Mouse (Mus musculus) kidney, embryonic 16.5 days (tissue): Measurements from ENCODE around the gene Olfr788. TPM values are rescaled to one million over a fixed set of nuclear protein-coding genes. Genes with fewer than 3 reads are reported as not detected.

Experiments
- ATAC-seq: fragments of 200-750 bp; cut with Nextera tagmentation; 2 replicates; pipeline ENCODE4 v1.8.0; 2017; ENCODE audit warnings: moderate TSS enrichment; ENCODE audit not compliant: low FRiP score, low TSS enrichment
- H3K27ac ChIP-seq: fragments of 300-500 bp; sonication (generic); 2 replicates; pipeline ENCODE4 v1.5.1; 2014; ENCODE audit warnings: low read length
- H3K27me3 ChIP-seq: fragments of 300-500 bp; sonication (generic); 2 replicates; pipeline ENCODE4 v1.6.1; 2014; ENCODE audit warnings: low read length, control low read depth, mixed read lengths; ENCODE audit not compliant: insufficient read depth
- H3K36me3 ChIP-seq: fragments of 300-500 bp; sonication (generic); 2 replicates; pipeline ENCODE4 v1.6.1; 2014; ENCODE audit warnings: low read length, control low read depth, mixed read lengths; ENCODE audit not compliant: insufficient read depth
- H3K4me1 ChIP-seq: fragments of 300-500 bp; sonication (generic); 2 replicates; pipeline ENCODE4 v1.6.1; 2014; ENCODE audit warnings: low read length, control low read depth, mixed read lengths; ENCODE audit not compliant: insufficient read depth
- H3K4me2 ChIP-seq: fragments of 300-500 bp; sonication (generic); replicated peaks from 2 replicates; pipeline ENCODE4 v1.6.1; 2014; ENCODE audit warnings: low read depth, low read length
- H3K4me3 ChIP-seq: fragments of 300-500 bp; sonication (generic); 2 replicates; pipeline ENCODE4 v1.5.1; 2014; ENCODE audit warnings: mild to moderate bottlenecking, low read length
- H3K9ac ChIP-seq: fragments of 300-500 bp; sonication (generic); replicated peaks from 2 replicates; pipeline ENCODE4 v1.6.1; 2014; ENCODE audit warnings: low read length
- H3K9me3 ChIP-seq: fragments of 300-500 bp; sonication (generic); 2 replicates; pipeline ENCODE4 v1.6.1; 2016; ENCODE audit warnings: low read length, control low read depth
- WGBS: fragments of 180-500 bp; shearing (Covaris S2); extraction: QIAGEN DNeasy Blood & Tissue Kit; methylation state at CpG from one replicate; pipeline ENCODE4 v1.1.7; 2014; 5-methylcytosine and 5-hydroxymethylcytosine counted together
- polyA plus RNA-seq: library from polyadenylated mRNA; unstranded; fragments of >200 nt; fragmentation: Nextera tagmentation; extraction: Ambion mirVana; gene quantifications from 2 replicates; pipeline ENCODE4 v1.2.1, GENCODE M21; 2015

The Olfr788 gene
- polyA plus RNA-seq: not detected in 2 replicates

- H3K4me1 ChIP-seq: no peaks in the 10 kb centered on the region
- no peaks in the 10 kb centered on the region for H3K36me3 ChIP-seq
- H3K9ac ChIP-seq: no peak within 1 kb of the TSS
- H3K4me3 ChIP-seq: no peak within 1 kb of the TSS
- H3K27ac ChIP-seq: no peak within 1 kb of the TSS
- H3K27me3 ChIP-seq: no peaks in the 10 kb centered on the region
- H3K4me2 ChIP-seq: no peak within 1 kb of the TSS
- no peak for ATAC-seq
- H3K9me3 ChIP-seq: no peaks in the 10 kb centered on the region
Observed at GRCm38 (mm10) chr10:129470698-129471097, at the start of gene Olfr788. Gene Olfr788, plus strand, starts transcription at chr10:129470998.

- H3K27me3 ChIP-seq: no peaks in the 10 kb centered on the region
- no peak within 1 kb of the TSS for H3K4me3 ChIP-seq
- no peaks in the 10 kb centered on the region for H3K9me3 ChIP-seq
- no peak for ATAC-seq
- no peaks in the 10 kb centered on the region for H3K4me1 ChIP-seq
- H3K4me2 ChIP-seq: no peak within 1 kb of the TSS
- H3K9ac ChIP-seq: no peak within 1 kb of the TSS
- no peak within 1 kb of the TSS for H3K27ac ChIP-seq
- H3K36me3 ChIP-seq: no peaks in the 10 kb centered on the region
Observed at GRCm38 (mm10) chr10:129427006-129427405, 43.8 kb upstream of the Olfr788 start, which contains the start of gene Olfr786. Gene Olfr786, plus strand, starts transcription at chr10:129427306.

- 81% methylated on average over 3 of the region's 3 CpGs for WGBS
- no peaks in the 10 kb centered on the region for H3K9me3 ChIP-seq
- no peaks in the 10 kb centered on the region for H3K27me3 ChIP-seq
- no peaks in the 10 kb centered on the region for H3K36me3 ChIP-seq
- no peak within 1 kb of the TSS for H3K4me3 ChIP-seq
- H3K27ac ChIP-seq: no peak within 1 kb of the TSS
- no peak within 1 kb of the TSS for H3K9ac ChIP-seq
- H3K4me2 ChIP-seq: no peak within 1 kb of the TSS
- ATAC-seq: no peak
- no peaks in the 10 kb centered on the region for H3K4me1 ChIP-seq
Observed at GRCm38 (mm10) chr10:129461562-129461961, 9.2 kb upstream of the Olfr788 start, which contains the start of gene Olfr787. Gene Olfr787, plus strand, starts transcription at chr10:129461862.

- WGBS: 74% methylated on average over 2 of the region's 2 CpGs
Observed at GRCm38 (mm10) chr10:129473256-129473655, 2.5 kb downstream of the Olfr788 start.

GRCm38 (mm10) chr10:129473723-129474122 lies 2.9 kb downstream of the Olfr788 start:
- Histone ChIP-seq H3K9me3 (no peaks in the 10 kb centered on the region), H3K36me3 (no peaks in the 10 kb centered on the region), H3K27me3 (no peaks in the 10 kb centered on the region), H3K9ac (no peak overlapping the region), H3K4me1 (no peaks in the 10 kb centered on the region), H3K4me2 (no peak overlapping the region), H3K27ac (no peak overlapping the region), H3K4me3 (no peak overlapping the region)
- no peak for ATAC-seq

More at GRCm38 (mm10) chr10:129473256-129473655, 2.5 kb downstream of the Olfr788 start:
- no peaks in the 10 kb centered on the region for H3K9me3 ChIP-seq
- H3K9ac ChIP-seq: no peak overlapping the region
- H3K27ac ChIP-seq: no peak overlapping the region
- no peaks in the 10 kb centered on the region for H3K27me3 ChIP-seq
- no peak overlapping the region for H3K4me2 ChIP-seq
- no peaks in the 10 kb centered on the region for H3K36me3 ChIP-seq
- H3K4me3 ChIP-seq: no peak overlapping the region
- no peak for ATAC-seq
- no peaks in the 10 kb centered on the region for H3K4me1 ChIP-seq

GRCm38 (mm10) chr10:129484452-129484851 lies 13.7 kb downstream of the Olfr788 start, which contains the start of gene Olfr789:
Gene Olfr789, plus strand, starts transcription at chr10:129484752.
- ATAC-seq: no peak
- Histone ChIP-seq H3K27me3 (no peaks in the 10 kb centered on the region), H3K4me2 (no peak within 1 kb of the TSS), H3K4me3 (no peak within 1 kb of the TSS), H3K27ac (no peak within 1 kb of the TSS), H3K36me3 (no peaks in the 10 kb centered on the region), H3K4me1 (no peaks in the 10 kb centered on the region), H3K9me3 (no peaks in the 10 kb centered on the region), H3K9ac (no peak within 1 kb of the TSS)
- 65% methylated on average over 2 of the region's 2 CpGs for WGBS

- Histone ChIP-seq H3K9ac (no peak overlapping the region), H3K27ac (no peak overlapping the region), H3K4me3 (no peak overlapping the region), H3K36me3 (no peaks in the 10 kb centered on the region), H3K4me2 (no peak overlapping the region), H3K27me3 (no peaks in the 10 kb centered on the region), H3K4me1 (no peaks in the 10 kb centered on the region), H3K9me3 (no peaks in the 10 kb centered on the region)
- WGBS: 81% methylated on average over 2 of the region's 2 CpGs
- no peak for ATAC-seq
Observed at GRCm38 (mm10) chr10:129490101-129490500, 19.3 kb downstream of the Olfr788 start.

- Histone ChIP-seq H3K27ac (no peak within 1 kb of the TSS), H3K4me1 (no peaks in the 10 kb centered on the region), H3K27me3 (no peaks in the 10 kb centered on the region), H3K36me3 (no peaks in the 10 kb centered on the region), H3K9ac (no peak within 1 kb of the TSS), H3K9me3 (no peaks in the 10 kb centered on the region), H3K4me2 (no peak within 1 kb of the TSS), H3K4me3 (no peak within 1 kb of the TSS)
- ATAC-seq: no peak
Observed at GRCm38 (mm10) chr10:129498192-129498591, 27.4 kb downstream of the Olfr788 start, which contains the start of gene Olfr790. Gene Olfr790, plus strand, starts transcription at chr10:129498492.

GRCm38 (mm10) chr10:129521492-129521891 lies 50.7 kb downstream of the Olfr788 start, which contains the start of gene Olfr791:
Gene Olfr791, plus strand, starts transcription at chr10:129521792.
- no peak within 1 kb of the TSS for H3K9ac ChIP-seq
- no peaks in the 10 kb centered on the region for H3K27me3 ChIP-seq
- ATAC-seq: no peak
- H3K4me2 ChIP-seq: no peak within 1 kb of the TSS
- 69% methylated on average over 3 of the region's 3 CpGs for WGBS
- no peak within 1 kb of the TSS for H3K27ac ChIP-seq
- no peak within 1 kb of the TSS for H3K4me3 ChIP-seq
- no peaks in the 10 kb centered on the region for H3K4me1 ChIP-seq
- no peaks in the 10 kb centered on the region for H3K9me3 ChIP-seq
- no peaks in the 10 kb centered on the region for H3K36me3 ChIP-seq
